Mouse (Mus musculus) liver, embryonic 14.5 days (tissue): ENCODE results near the gene Khdc4.

Source experiments
- CTCF ChIP-seq: IDR thresholded peaks from 2 replicates; pipeline ENCODE4 v1.5.1; 2016; ENCODE audit warnings: antibody characterized with exemption, low read depth, control low read depth
- EP300 ChIP-seq: IDR thresholded peaks from 2 replicates; pipeline ENCODE4 v1.6.1; 2016; ENCODE audit warnings: antibody characterized with exemption, low read depth

GRCm38 (mm10) chr3:88677399-88677798, 8.2 kb upstream of the Khdc4 start:
- TF ChIP-seq CTCF (peak; percentile 83), EP300 (no peak)
